Mouse (Mus musculus) urinary bladder, adult 2 months (tissue): ENCODE results near the gene Mfap5. TPM values are rescaled to one million over a fixed set of nuclear protein-coding genes. Genes with fewer than 3 reads are reported as not detected.
"Not testable (repeated sequence)": the region's sequence is repeated elsewhere in the genome, so short reads cannot be mapped to it uniquely, and the experiment has no call there.

Experiments used
- DNase-seq: peaks from one replicate; pipeline ENCODE4 v3.0.0; 2022; ENCODE audit warnings: low spot score
- polyA plus RNA-seq: library from polyadenylated mRNA; depleted of rRNA; stranded (reverse); fragments of >200 nt; gene quantifications from 2 replicates; pipeline ENCODE4 v1.2.3, GENCODE M21; 2012; rRNA removed

Mfap5 gene
- 117 and 143 TPM in 2 replicates for polyA plus RNA-seq

GRCm38 (mm10) chr6:122505545-122505944 is at the start of gene Mfap5:
TSS of gene Mfap5 (plus strand) at chr6:122505845.
- DNase-seq, result no peak

GRCm38 (mm10) chr6:122458946-122459693 is 46.5 kb upstream of the Mfap5 start:
- DNase-seq, result no peak

- no peak for DNase-seq
Measured at GRCm38 (mm10) chr6:122466092-122466713, 39.4 kb upstream of the Mfap5 start.

- DNase-seq, result no peak
Measured at GRCm38 (mm10) chr6:122469030-122469640, 36.5 kb upstream of the Mfap5 start.

- no peak for DNase-seq
Measured at GRCm38 (mm10) chr6:122470240-122470639, 35.4 kb upstream of the Mfap5 start.

GRCm38 (mm10) chr6:122471461-122471860 is 34.2 kb upstream of the Mfap5 start:
- DNase-seq, result not testable (repeated sequence)

GRCm38 (mm10) chr6:122478062-122478461 is 27.6 kb upstream of the Mfap5 start:
- DNase-seq, result no peak

- DNase-seq, result no peak
Measured at GRCm38 (mm10) chr6:122485401-122486296, 20.0 kb upstream of the Mfap5 start.

- no peak for DNase-seq
Measured at GRCm38 (mm10) chr6:122486297-122487117, 19.1 kb upstream of the Mfap5 start.

GRCm38 (mm10) chr6:122490929-122491512 is 14.6 kb upstream of the Mfap5 start:
- DNase-seq, result no peak

- peak; percentile 33 for DNase-seq
Measured at GRCm38 (mm10) chr6:122491557-122491956, 14.1 kb upstream of the Mfap5 start.

- no peak for DNase-seq
Measured at GRCm38 (mm10) chr6:122492479-122492878, 13.2 kb upstream of the Mfap5 start.

GRCm38 (mm10) chr6:122493799-122494472 is 11.7 kb upstream of the Mfap5 start:
- DNase-seq, result no peak

- DNase-seq, result no peak
Measured at GRCm38 (mm10) chr6:122495082-122495881, 10.4 kb upstream of the Mfap5 start.

- no peak for DNase-seq
Measured at GRCm38 (mm10) chr6:122496501-122496900, 9.1 kb upstream of the Mfap5 start.

- no peak for DNase-seq
Measured at GRCm38 (mm10) chr6:122498661-122499060, 7.0 kb upstream of the Mfap5 start, which contains the start of gene Rimklb. TSS of gene Rimklb (minus strand) at chr6:122498761.

GRCm38 (mm10) chr6:122505041-122505440 is 604 bp upstream of the Mfap5 start:
- no peak for DNase-seq

- DNase-seq, result no peak
Measured at GRCm38 (mm10) chr6:122508494-122508893, 2.8 kb downstream of the Mfap5 start.
